Mouse (Mus musculus) brain, embryonic 18.5 days (tissue): ENCODE results near the gene Ralgapa2.

Source experiments
- DNase-seq: peaks from one replicate; pipeline ENCODE4 v3.0.0-alpha.2; 2012; ENCODE audit warnings: low read depth, low spot score

Ralgapa2 gene

DNA sequence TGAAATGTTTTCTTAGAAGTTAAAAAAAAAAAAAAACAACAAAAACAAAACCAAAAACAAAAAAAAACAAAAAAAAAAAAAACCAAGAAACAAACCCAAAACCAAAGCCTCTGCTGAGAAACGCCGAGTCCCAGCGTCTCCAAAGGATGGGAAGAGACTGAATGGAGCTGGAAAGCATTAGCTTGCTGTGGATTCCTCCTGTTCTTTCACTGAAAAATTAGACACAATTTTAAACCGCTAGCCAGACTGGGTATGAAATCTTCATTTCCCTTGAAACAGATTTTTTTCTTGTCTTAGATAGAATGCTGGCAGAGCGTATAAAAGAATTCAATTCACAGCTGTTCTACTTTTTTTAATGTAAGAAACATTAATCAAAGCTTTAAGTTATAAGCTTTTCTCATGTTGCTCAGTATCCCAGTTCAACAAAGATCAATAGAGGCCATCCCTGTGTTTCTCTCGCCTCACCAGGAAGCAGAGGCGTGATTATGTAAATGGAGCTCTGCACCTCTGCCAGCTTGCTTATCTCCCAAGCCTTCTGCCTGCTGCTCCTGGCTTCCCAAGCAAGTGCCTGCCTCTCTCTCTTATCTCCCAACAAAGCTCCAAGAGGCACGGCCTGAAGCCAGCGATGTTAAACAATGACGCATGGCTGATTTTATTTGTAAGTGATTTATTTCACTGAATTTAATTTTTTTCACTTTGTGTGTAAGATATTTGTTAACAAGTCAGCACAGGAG, 253.2 kb downstream of the Ralgapa2 start:
- DNase-seq = no peak

DNA sequence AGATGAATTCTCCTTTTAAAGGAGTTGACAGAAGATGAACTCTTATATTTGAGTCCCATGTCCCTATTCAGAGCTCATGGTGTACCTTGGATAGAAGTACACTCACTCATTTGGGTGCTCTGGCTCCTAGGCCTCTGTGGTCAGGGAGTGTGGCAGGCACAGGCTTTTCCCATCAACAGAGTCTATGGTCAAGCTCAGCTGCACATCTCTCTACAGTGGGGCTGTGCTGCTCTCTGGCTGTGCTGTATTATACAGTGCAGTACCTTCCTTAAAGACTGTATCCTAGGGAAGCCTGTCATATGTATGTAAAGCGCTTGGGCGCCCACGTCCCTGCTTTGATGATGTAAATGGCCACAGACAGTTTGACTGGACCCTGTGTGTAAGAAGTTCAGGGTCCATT, 254.5 kb downstream of the Ralgapa2 start:
- DNase-seq = no peak

DNA sequence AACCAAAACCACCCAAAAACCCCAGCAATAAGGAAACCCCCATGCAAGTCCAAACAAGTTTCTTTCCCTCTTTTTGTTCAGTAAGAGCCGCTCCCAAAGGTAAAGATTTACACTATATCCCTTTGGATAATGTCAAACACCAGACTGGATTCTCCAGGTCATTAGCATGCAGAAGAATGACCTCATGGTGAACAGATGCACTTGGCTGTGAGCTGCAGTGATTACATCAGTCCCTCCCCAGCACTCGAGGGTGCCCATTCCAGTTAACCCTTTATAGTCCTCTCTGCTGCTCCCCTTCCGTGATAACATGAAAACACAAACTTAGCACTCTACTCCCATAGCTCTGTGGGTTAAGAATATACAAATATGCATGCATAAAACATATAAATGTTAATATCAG, 255.1 kb downstream of the Ralgapa2 start:
- DNase-seq = no peak

DNA sequence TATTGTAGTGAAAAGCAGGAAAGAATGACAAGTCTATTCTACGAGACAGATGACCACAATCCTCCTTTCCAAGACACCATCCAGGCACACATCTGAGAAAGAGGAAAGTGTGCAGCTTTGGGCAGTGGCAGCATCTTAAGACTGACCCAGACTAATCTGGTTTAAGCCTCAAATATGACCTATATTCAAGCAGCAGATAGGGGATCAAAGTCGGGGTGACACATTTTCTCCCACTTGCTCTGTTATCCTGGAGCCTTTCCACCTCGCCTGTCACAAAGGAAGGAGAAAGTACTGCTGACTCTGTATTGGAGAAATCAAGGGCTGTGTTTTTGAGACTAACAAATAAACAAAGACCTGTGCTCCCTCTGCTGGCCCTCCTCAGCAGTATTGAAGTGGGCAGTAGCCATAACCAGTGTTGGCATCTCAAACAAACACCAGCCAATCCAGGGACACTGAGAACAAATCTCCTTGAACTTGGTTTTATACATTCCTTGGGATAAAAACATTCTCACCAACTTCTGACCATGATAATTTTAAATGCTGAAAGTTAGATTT, 255.7 kb downstream of the Ralgapa2 start:
- DNase-seq = no peak

DNA sequence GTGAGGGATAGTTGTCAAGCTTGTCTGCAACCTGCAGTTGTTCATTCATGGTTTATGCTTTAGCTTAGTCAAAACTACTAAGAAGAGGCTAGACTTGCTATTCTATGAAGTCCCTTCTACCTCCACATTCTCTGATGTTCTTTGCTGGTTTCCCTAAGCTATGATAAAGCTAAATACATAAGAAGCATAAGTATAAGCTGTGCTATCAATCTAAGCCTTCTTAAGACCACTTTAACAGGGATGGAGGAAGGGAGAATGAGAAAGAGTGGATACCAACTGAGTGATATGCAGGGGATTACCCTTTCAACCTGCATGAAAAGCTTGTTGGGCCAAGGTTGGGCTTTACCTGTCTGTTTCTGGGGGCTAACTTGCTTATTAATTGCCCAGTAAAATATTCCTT, 256.5 kb downstream of the Ralgapa2 start:
- no peak for DNase-seq

DNA sequence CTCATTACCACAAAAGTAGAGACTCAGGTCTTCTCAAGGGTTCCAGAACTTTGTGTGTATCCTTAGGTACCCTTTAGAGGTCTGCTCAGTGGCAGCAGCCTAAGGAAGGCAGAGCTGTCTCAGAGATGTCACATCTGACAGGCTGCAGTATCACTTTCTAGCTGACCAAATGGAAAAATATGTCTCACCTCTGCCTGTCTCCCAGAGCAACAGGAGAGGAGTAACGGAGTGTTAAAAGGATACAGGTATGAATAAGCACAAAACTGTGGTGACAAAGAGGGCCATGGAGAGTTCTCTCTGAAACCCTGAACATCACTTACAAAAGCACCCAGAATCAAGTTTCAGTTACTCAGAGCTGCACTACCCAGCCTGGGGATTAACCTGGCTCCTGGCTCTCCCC, 257.8 kb downstream of the Ralgapa2 start:
- DNase-seq = no peak

DNA sequence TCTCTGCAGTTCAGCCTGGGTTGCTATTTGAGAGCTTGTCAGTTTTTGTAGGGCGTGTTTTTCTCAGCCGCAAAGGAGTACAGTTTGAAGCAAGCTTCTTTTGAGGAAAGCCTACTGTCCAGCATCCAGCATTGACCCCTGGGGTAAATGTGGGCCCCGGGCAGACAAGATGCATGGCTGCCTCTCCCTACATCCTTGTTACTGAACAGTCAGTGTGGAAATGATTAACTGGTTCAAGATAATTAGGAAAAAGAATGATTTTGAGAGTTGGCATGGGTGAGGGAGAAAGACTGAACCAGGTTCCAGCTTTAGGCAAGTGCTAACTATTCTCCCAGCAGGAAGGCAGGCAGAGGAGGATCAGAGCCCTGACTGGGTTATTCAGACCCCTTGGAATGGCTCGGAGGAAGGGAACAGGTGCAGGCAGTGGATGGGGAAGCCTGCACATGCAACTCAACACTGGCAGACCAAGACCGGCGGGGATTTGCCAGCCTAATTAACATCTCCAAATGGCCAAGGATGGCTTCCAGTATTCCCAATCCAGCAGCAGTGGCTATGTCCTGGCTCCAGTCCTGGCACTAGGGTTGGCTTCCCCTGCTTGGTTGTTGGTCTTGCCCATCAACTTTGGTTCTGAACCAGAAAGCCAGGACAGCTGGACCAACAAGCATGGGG, 261.8 kb downstream of the Ralgapa2 start:
- no peak for DNase-seq

DNA sequence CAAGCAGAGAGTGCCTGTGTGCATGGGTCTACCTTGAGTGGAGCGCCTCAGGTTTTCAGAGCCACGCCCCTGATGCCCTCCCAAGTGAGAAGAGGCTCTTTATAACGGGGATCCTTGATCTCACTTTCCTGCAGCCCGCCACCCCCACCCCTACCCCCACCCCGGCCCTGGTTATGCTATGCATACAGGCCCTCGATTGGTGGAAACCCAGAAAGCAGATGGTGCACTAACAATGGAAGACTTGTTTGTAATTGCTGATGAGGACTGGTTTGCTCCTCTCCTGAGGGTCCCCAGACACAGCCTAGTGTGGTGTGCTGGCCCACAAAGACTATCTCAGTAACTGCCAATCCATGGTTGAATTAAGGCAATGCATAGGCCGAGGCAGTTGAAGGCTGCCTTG, 263.1 kb downstream of the Ralgapa2 start:
- no peak for DNase-seq

DNA sequence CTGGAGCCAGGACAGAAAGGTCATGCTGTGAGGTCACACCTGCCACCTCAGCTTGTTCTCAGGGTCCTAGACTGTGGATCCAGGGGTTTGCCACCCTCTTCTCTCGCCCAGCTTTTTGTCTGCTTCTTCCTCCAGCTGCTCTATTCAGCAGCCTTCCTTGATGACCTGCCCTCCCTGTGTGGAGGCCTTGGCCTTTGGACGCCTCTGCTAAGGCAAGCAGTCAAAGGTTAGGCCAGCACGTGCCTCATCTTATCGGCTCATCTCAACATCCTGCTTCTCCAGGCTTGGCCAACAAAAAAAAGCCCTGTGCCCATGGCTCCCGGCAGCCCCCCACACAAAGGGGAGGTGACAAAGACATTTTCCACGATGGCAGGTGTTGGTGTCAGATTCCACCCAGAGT, 264.6 kb downstream of the Ralgapa2 start:
- DNase-seq = no peak

DNA sequence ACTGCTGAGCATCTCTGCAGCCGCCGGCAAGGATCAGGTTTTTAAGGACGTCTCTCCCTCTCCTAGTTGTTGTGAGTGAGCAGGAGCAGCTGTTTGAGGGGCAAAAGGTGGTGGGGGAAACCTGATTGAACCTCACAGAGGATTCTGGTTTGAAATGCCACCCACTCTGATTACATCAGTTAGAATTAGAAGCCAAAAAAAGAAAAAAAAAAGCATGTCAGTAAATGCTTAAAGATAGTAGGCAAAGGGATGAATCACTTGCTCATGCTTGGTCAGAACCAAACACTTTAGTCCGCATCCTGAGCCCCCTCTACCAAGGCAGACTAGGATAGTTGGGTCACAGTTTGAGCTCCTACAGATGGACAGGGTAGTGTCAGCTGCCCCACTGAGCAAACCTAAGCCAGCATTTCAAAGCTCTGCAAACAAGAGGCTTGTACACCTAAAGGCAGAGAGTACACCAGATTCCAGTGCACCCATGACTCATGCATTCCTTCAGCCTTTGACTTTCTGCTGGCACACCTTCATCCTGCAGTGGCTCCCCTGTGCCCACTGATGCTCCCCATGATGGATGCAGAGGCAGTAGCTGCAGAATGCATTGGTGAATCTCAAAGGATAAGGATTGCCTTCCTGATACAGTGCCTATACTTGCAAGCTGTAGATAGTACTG, 265.6 kb downstream of the Ralgapa2 start:
- no peak for DNase-seq

DNA sequence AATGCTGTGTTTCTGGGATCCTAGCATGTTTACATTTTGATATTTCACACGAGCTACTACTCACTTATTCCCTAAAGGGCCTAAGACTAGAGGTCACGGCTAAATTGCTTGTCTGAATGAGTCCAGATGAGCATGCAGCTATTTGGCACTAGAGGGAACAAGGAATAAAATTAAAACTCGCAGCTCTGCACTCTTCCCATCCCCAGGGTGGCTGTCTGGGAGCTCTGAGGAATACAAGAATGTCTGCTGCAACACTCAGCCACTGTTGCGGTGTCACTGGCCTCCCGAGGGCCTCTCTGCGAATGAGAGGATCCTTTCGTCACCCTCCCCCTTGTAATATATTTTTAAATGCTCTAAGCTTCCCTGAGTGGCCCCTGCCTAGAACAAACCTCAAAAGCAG, 266.7 kb downstream of the Ralgapa2 start:
- DNase-seq = no peak

DNA sequence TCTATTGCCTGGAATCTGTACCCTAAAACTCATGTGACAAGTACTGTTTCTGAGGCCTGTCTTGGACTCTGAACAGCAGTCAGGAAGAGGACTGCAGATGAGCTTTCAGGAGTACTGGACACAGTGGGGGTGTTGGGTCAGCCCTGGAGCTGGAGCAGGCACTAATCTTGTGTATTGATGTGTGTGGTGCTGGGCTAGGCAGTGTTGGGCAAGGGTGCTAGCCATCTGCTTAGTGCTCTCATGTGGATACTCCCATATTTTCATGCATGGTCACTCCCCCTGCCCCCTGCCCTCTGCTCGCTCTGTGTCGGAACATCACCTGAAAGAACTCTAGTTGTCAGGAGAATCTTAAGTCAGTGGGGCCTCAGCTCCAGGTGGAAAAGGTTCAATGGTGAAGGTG, 268.1 kb downstream of the Ralgapa2 start:
- DNase-seq = no peak

DNA sequence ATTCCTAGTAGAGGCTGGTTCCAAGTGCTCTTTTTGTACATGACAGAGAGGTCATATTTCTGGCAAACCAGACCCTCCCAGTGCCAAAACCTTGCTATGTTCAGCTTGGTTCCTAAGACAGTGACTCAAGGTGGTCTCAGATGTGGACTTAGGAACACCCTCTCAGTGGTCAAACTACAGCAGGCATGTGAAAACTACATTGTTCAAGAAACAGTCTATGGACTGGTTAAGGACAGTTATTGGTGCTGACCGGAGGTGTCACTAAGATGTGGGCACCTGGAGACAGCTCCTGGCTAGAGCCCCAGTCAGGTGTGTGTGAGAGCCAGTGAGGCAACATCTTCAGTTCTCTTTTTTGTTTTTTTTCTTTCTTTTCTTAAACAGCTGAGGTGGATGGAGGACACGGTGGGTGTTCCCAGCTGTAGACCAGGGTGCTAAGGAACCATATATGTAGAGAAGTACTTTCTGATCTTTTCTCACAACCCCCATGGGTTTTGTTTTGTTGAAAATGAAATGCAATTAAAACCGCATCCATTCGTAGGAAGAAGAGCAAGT, 272.9 kb downstream of the Ralgapa2 start:
- no peak for DNase-seq

DNA sequence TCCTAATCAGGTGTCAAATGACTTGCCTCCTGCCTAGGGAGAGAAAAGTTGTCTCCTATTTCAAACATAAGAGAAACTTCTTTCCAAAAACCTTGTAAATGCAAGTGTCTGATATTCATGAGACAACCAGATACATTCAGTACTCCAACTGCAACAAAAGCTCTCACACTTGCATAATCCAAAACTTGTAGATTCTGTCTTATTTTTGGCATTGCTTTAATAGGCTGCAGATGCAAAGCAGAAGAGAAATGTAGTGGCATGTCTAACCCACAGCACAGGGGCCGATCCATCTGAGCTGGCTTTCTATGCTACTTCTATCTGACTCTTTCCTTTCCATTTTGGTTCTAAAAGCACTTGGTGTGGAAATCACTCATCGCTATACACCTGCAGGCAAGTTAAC, 280.7 kb downstream of the Ralgapa2 start:
- DNase-seq = no peak

DNA sequence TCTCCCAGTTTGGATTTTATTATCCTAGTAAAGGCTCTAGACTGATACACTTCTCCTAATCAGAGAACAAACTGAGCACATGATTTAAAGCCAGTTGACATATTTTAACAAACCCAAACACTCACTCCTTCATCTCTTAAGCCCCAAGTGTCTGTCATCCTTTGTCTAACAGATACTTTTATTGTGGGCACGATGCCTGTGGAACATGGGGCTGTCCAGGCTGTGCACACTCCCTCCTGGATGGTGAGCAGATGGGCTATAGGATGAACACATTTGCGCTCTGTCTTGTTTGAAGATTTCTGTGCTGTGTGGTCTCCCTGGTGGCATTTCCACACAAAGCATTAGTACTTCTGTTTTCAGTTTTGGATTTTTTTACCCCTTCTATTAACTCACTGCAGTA, 283.7 kb downstream of the Ralgapa2 start:
- no peak for DNase-seq

DNA sequence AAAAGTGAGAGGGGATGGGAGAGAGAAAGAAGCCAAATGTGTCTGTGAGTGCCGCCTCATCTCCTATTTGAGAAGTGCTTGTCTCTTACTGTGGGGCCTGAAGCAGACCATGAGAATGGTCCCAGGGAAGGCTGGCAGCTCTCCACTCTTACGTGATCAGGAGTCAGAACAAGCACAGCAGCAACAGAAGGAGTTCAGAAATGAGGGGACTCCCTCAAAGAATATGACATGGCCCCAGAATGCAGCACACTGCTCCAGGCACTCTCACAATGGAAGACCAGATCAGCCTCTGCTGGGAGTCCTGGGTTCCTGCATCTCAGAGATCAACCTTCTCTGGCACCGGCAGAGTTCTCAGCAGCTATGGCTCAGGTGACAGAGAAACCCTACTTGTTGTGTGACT, 284.5 kb downstream of the Ralgapa2 start:
- DNase-seq = no peak

DNA sequence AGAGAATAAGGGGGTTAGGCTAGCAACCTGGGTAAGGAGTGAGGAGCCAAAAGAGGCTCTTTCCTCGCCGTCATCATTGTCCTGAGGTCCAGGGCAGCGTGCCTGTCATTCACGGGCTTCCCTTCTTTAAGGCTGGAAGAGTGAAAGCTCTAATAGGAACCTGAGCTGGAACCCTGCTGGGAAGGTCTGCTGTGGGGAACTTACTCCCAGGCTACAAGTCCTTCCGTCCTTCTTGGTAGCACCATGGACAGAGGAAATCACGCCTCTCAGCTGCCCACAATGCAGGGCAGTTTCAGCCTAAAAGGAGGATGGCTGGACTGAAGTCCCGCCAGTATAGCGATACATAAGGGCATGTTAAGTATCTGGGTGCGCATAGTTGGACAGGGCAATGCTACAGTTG, 285.7 kb downstream of the Ralgapa2 start:
- DNase-seq = no peak

DNA sequence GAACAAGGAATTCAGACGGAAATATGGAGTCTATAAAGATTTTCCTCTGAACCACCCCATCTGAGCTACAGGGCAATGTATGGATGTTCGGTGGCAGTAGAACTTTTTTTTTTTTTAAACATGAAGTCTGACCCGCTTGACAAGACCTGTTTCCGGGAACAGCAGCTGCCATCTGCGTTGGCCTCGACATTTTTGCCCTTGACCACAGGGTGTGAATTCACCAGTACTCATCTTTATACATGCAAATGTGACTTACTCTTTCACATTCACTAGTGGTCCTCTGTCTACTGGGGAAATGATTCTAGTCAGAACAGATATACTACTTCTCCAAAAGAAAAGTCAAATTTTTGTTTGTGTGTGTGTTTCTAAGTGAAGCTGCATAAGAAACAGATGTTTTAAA, 286.3 kb downstream of the Ralgapa2 start:
- no peak for DNase-seq

DNA sequence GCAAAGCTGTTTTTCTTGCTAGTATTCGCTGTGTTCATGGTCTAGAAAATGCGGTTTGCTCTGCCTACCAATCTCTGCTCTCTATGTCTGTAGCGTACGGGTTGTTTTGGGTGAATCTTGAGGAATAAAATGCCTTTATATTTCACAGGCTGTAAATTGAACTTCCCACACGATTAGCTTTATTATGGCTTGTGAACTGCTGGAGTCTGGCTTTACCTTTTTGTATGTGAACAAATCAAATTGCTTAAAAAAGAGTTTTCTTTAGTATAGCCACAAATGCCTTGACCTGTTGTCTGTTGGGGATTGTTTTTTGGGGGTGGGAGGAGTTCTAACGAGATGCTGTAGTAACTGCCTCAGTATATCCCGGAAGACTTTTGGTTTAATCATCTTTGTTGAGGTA, 288.0 kb downstream of the Ralgapa2 start:
- DNase-seq = no peak

DNA sequence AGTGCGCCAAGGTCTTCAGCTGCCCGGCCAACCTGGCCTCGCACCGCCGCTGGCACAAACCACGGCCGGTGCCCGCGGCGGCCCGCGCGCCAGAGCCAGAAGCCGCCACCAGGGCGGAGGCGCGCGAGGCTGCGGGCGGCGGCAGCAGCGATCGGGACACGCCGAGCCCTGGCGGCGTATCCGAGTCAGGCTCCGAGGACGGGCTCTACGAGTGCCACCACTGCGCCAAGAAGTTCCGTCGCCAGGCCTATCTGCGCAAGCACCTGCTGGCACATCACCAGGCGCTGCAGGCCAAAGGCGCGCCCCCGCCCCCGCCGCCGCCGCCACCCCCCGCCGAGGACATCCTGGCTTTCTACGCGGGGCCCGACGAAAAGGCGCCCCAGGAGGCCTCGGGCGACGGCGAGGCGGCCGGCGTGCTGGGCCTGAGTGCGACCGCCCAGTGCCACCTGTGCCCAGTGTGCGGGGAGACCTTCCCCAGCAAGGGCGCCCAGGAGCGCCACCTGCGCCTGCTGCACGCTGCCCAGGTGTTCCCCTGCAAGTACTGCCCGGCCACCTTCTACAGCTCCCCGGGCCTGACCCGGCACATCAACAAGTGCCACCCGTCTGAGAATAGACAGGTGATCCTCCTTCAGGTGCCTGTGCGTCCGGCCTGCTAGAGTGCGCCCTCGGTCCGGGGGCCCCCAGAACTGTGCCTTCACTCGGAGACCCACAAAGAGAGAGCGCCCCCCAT, 288.8 kb downstream of the Ralgapa2 start:
- no peak for DNase-seq

DNA sequence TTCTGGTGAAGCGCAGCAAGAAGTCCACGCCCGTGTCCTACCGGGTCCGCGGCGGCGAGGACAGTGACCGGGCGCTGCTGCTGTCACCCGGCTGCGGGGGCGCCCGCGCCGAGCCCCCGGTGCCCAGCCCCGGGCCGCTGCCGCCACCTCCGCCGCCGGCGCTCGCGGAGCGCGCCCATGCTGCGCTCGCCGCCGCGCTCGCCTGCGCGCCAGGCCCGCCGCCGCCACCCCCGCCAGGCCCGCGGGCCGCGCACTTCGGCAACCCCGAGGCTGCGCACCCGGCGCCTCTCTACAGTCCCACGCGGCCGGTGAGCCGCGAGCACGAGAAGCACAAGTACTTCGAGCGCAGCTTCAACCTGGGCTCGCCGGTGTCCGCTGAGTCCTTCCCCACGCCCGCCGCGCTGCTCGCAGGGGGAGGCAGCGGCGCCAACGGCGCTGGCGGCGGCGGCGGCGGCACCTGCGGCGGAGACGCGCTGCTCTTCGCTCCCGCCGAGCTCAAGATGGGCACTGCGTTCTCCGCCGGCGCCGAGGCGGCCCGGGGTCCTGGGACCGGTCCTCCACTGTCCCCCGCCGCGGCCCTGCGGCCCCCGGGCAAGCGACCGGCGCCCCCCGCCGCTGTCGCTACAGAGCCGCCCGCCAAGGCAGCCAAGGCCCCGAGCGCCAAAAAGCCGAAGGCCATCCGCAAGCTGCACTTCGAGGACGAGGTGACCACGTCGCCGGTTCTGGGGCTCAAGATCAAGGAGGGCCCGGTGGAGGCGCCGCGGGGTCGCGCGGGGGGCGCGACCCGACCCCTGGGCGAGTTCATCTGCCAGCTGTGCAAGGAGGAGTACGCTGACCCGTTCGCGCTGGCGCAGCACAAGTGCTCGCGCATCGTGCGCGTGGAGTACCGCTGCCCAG, 289.6 kb downstream of the Ralgapa2 start:
- DNase-seq = no peak
